Mouse (Mus musculus): ENCODE results near the gene Gucy1b1. TPM values are rescaled to one million over a fixed set of nuclear protein-coding genes. Genes with fewer than 3 reads are reported as not detected.

Gucy1b1 gene
- polyA plus RNA-seq, 1 experiment from 2014 or later = 66.7 TPM

- Histone ChIP-seq H3K27ac (no peak overlapping the region), H3K4me1 (replicated peaks) (no peaks in the 10 kb centered on the region), H3K4me2 (replicated peaks) (no peak overlapping the region), H3K4me3 (replicated peaks) (no peak overlapping the region), H3K9me3 (no peaks in the 10 kb centered on the region), H3K9ac (no peak overlapping the region), H3K27me3 (replicated peaks) (no peaks in the 10 kb centered on the region), H3K36me3 (no peaks in the 10 kb centered on the region)
- WGBS = 73% methylated on average over 1 of the region's 1 CpGs
- ATAC-seq = no peak
These were observed 47.2 kb downstream of the Gucy1b1 start for GRCm38 (mm10) chr3:82027286-82027685.

- Histone ChIP-seq H3K4me3 (replicated peaks) (no peak overlapping the region), H3K4me2 (replicated peaks) (no peak overlapping the region), H3K27me3 (replicated peaks) (no peaks in the 10 kb centered on the region), H3K27ac (no peak overlapping the region), H3K9ac (no peak overlapping the region), H3K36me3 (no peaks in the 10 kb centered on the region), H3K4me1 (replicated peaks) (no peaks in the 10 kb centered on the region), H3K9me3 (no peaks in the 10 kb centered on the region)
- ATAC-seq = no peak
- WGBS = 83% methylated on average over 3 of the region's 3 CpGs
These were observed 51.4 kb downstream of the Gucy1b1 start for GRCm38 (mm10) chr3:82023065-82023464.

GRCm38 (mm10) chr3:82022421-82022920 lies 52.0 kb downstream of the Gucy1b1 start:
- Histone ChIP-seq H3K27ac (no peak overlapping the region), H3K4me2 (replicated peaks) (no peak overlapping the region), H3K4me1 (replicated peaks) (no peaks in the 10 kb centered on the region), H3K27me3 (replicated peaks) (no peaks in the 10 kb centered on the region), H3K9me3 (no peaks in the 10 kb centered on the region), H3K9ac (no peak overlapping the region), H3K36me3 (no peaks in the 10 kb centered on the region), H3K4me3 (replicated peaks) (no peak overlapping the region)
- WGBS = 88% methylated on average over 8 of the region's 8 CpGs
- no peak for ATAC-seq

GRCm38 (mm10) chr3:82014148-82014703 lies 60.3 kb downstream of the Gucy1b1 start:
- Histone ChIP-seq H3K27ac (no peak overlapping the region), H3K4me1 (replicated peaks) (no peaks in the 10 kb centered on the region), H3K9me3 (no peaks in the 10 kb centered on the region), H3K4me3 (replicated peaks) (no peak overlapping the region), H3K9ac (no peak overlapping the region), H3K27me3 (replicated peaks) (no peaks in the 10 kb centered on the region), H3K36me3 (no peaks in the 10 kb centered on the region), H3K4me2 (replicated peaks) (no peak overlapping the region)
- no peak for ATAC-seq
- WGBS = 70% methylated on average over 7 of the region's 7 CpGs

GRCm38 (mm10) chr3:82007002-82007401 lies 67.5 kb downstream of the Gucy1b1 start:
- H3K9me3 ChIP-seq = no peaks in the 10 kb centered on the region
- no peaks in the 10 kb centered on the region for H3K4me1 ChIP-seq (replicated peaks)
- H3K4me3 ChIP-seq (replicated peaks) = no peak overlapping the region
- WGBS = 93% methylated on average over 1 of the region's 1 CpGs
- H3K27me3 ChIP-seq (replicated peaks) = no peaks in the 10 kb centered on the region
- no peak overlapping the region for H3K27ac ChIP-seq
- no peaks in the 10 kb centered on the region for H3K36me3 ChIP-seq
- no peak for ATAC-seq
- H3K9ac ChIP-seq = no peak overlapping the region
- H3K4me2 ChIP-seq (replicated peaks) = no peak overlapping the region

GRCm38 (mm10) chr3:81995988-81996387 lies 78.5 kb downstream of the Gucy1b1 start:
- no peak overlapping the region for H3K4me3 ChIP-seq (replicated peaks)
- H3K27me3 ChIP-seq (replicated peaks) = no peaks in the 10 kb centered on the region
- no peak overlapping the region for H3K27ac ChIP-seq
- no peaks in the 10 kb centered on the region for H3K36me3 ChIP-seq
- H3K9me3 ChIP-seq = no peaks in the 10 kb centered on the region
- no peaks in the 10 kb centered on the region for H3K4me1 ChIP-seq (replicated peaks)
- WGBS = 0% methylated on average over 1 of the region's 1 CpGs
- H3K4me2 ChIP-seq (replicated peaks) = no peak overlapping the region
- H3K9ac ChIP-seq = no peak overlapping the region
- ATAC-seq = no peak

- Histone ChIP-seq H3K36me3 (no peaks in the 10 kb centered on the region), H3K4me1 (replicated peaks) (no peaks in the 10 kb centered on the region), H3K4me3 (replicated peaks) (no peak overlapping the region), H3K27ac (no peak overlapping the region), H3K9me3 (no peaks in the 10 kb centered on the region), H3K9ac (no peak overlapping the region), H3K27me3 (replicated peaks) (no peaks in the 10 kb centered on the region), H3K4me2 (replicated peaks) (no peak overlapping the region)
- 43% methylated on average over 4 of the region's 4 CpGs for WGBS
- ATAC-seq = no peak
These were observed 79.1 kb downstream of the Gucy1b1 start for GRCm38 (mm10) chr3:81995371-81995770.

GRCm38 (mm10) chr3:81990531-81990930 lies 84.0 kb downstream of the Gucy1b1 start:
- H3K4me1 ChIP-seq (replicated peaks) = no peaks in the 10 kb centered on the region
- no peak overlapping the region for H3K4me2 ChIP-seq (replicated peaks)
- no peaks in the 10 kb centered on the region for H3K36me3 ChIP-seq
- H3K9ac ChIP-seq = no peak overlapping the region
- no peaks in the 10 kb centered on the region for H3K9me3 ChIP-seq
- H3K27ac ChIP-seq = no peak overlapping the region
- H3K4me3 ChIP-seq (replicated peaks) = no peak overlapping the region
- H3K27me3 ChIP-seq (replicated peaks) = no peaks in the 10 kb centered on the region
- ATAC-seq = no peak
- WGBS = 71% methylated on average over 3 of the region's 3 CpGs

GRCm38 (mm10) chr3:81989692-81990141 lies 84.8 kb downstream of the Gucy1b1 start:
- Histone ChIP-seq H3K27me3 (replicated peaks) (no peaks in the 10 kb centered on the region), H3K27ac (no peak overlapping the region), H3K4me3 (replicated peaks) (no peak overlapping the region), H3K4me1 (replicated peaks) (no peaks in the 10 kb centered on the region), H3K9ac (no peak overlapping the region), H3K36me3 (no peaks in the 10 kb centered on the region), H3K4me2 (replicated peaks) (no peak overlapping the region), H3K9me3 (no peaks in the 10 kb centered on the region)
- ATAC-seq = no peak
- WGBS = 19% methylated on average over 2 of the region's 2 CpGs

- no peak overlapping the region for H3K4me2 ChIP-seq (replicated peaks)
- H3K27me3 ChIP-seq (replicated peaks) = no peaks in the 10 kb centered on the region
- no peak for ATAC-seq
- no peak overlapping the region for H3K9ac ChIP-seq
- 87% methylated on average over 3 of the region's 3 CpGs for WGBS
- no peaks in the 10 kb centered on the region for H3K9me3 ChIP-seq
- no peak overlapping the region for H3K4me3 ChIP-seq (replicated peaks)
- no peak overlapping the region for H3K27ac ChIP-seq
- no peaks in the 10 kb centered on the region for H3K36me3 ChIP-seq
- no peaks in the 10 kb centered on the region for H3K4me1 ChIP-seq (replicated peaks)
These were observed 86.9 kb downstream of the Gucy1b1 start for GRCm38 (mm10) chr3:81987628-81988027.

GRCm38 (mm10) chr3:81986103-81986502 lies 88.4 kb downstream of the Gucy1b1 start:
- H3K36me3 ChIP-seq = no peaks in the 10 kb centered on the region
- no peak overlapping the region for H3K9ac ChIP-seq
- H3K4me3 ChIP-seq (replicated peaks) = no peak overlapping the region
- H3K4me2 ChIP-seq (replicated peaks) = no peak overlapping the region
- H3K27me3 ChIP-seq (replicated peaks) = no peaks in the 10 kb centered on the region
- H3K9me3 ChIP-seq = no peaks in the 10 kb centered on the region
- H3K4me1 ChIP-seq (replicated peaks) = no peaks in the 10 kb centered on the region
- 72% methylated on average over 2 of the region's 2 CpGs for WGBS
- no peak for ATAC-seq
- no peak overlapping the region for H3K27ac ChIP-seq

GRCm38 (mm10) chr3:81985100-81985499 lies 89.4 kb downstream of the Gucy1b1 start:
- H3K27me3 ChIP-seq (replicated peaks) = no peaks in the 10 kb centered on the region
- H3K4me1 ChIP-seq (replicated peaks) = no peaks in the 10 kb centered on the region
- H3K9me3 ChIP-seq = no peaks in the 10 kb centered on the region
- WGBS = 64% methylated on average over 1 of the region's 1 CpGs
- no peak overlapping the region for H3K27ac ChIP-seq
- H3K4me2 ChIP-seq (replicated peaks) = no peak overlapping the region
- no peak for ATAC-seq
- H3K36me3 ChIP-seq = no peaks in the 10 kb centered on the region
- H3K4me3 ChIP-seq (replicated peaks) = no peak overlapping the region
- no peak overlapping the region for H3K9ac ChIP-seq

- Histone ChIP-seq H3K27me3 (replicated peaks) (no peaks in the 10 kb centered on the region), H3K9ac (no peak overlapping the region), H3K4me2 (replicated peaks) (no peak overlapping the region), H3K4me3 (replicated peaks) (no peak overlapping the region), H3K27ac (no peak overlapping the region), H3K36me3 (no peaks in the 10 kb centered on the region), H3K9me3 (no peaks in the 10 kb centered on the region), H3K4me1 (replicated peaks) (no peaks in the 10 kb centered on the region)
- 0 out of 2 replicates have a peak, but pooled peaks have one; percentile 63 for ATAC-seq
- 68% methylated on average over 8 of the region's 8 CpGs for WGBS
These were observed 91.2 kb downstream of the Gucy1b1 start for GRCm38 (mm10) chr3:81983120-81983895.

Data from intestine, embryonic 15.5 days (tissue).